18 mouse cellular contexts compared by ENCODE assay signal in genomic region chr13:99146355-99146871, GRCm38 (mm10). TPM values are rescaled to one million over a fixed set of nuclear protein-coding genes. Genes with fewer than 3 reads are reported as not detected.
DNase-seq lines count a peak whose midpoint lies in the region.
"Had no signal": no experiment of that assay in that cellular context is flagged by ENCODE, and none has a peak within 500 bp of the region (broad histone marks: within the 10 kb centered on the region; RNA-seq: fewer than 3 reads in every experiment).

No protein-coding gene starts in this region.

- H3K4me3 ChIP-seq in heart, embryonic 10.5 days: no peak overlapping the region
- H3K4me3 ChIP-seq: embryonic facial prominence, embryonic 10.5 days; lung, embryonic 15.5 days; megakaryocyte, embryonic 14.5 days; neural tube, embryonic 12.5 days had no signal

- peaks cover 17% of the 10 kb centered on the region; the same call in 1 of the 2 replicates for H3K27me3 ChIP-seq in heart, embryonic 10.5 days (ENCODE audit: insufficient read depth, poor library complexity, severe bottlenecking)
- H3K27me3 ChIP-seq: lung, embryonic 15.5 days; neural tube, embryonic 12.5 days had no signal

- no peaks in the 10 kb centered on the region for H3K36me3 ChIP-seq in heart, embryonic 10.5 days
- H3K36me3 ChIP-seq: embryonic facial prominence, embryonic 10.5 days; lung, embryonic 15.5 days; neural tube, embryonic 12.5 days had no signal

- WGBS in heart, embryonic 10.5 days: 77% methylated on average over 13 of the region's 13 CpGs

- no peak overlapping the region for H3K27ac ChIP-seq in heart, embryonic 10.5 days
- H3K27ac ChIP-seq: embryonic facial prominence, embryonic 10.5 days; hindbrain, embryonic 14.5 days; lung, embryonic 15.5 days; neural tube, embryonic 12.5 days had no signal

- peak; percentile 26 for DNase-seq in testis, postnatal 10 days (ENCODE audit: low spot score)
- DNase-seq in testis, postnatal 14 days (ENCODE audit: low spot score): no peak
- DNase-seq in frontal cortex, adult 2 months (ENCODE audit: extremely low spot score in 1 of 2, low spot score in 1 of 2): peak; percentile 79 to 86
- peak; percentile 74 to 79 for DNase-seq in left cerebral cortex, adult 9 months (ENCODE audit: low spot score in 2 of 2)
- DNase-seq in telencephalon, adult 2 months (ENCODE audit: low read depth, low spot score): peak; percentile 94
- no peak for DNase-seq in heart, embryonic 10.5 days (ENCODE audit: low spot score)
- DNase-seq in cerebellum, adult 9-11 months: no peak
- DNase-seq: adrenal gland, postnatal 36 days; cerebellum, postnatal 36 days; kidney, adult 18-20 months; kidney, postnatal 36 days; spleen, adult 18-20 months had no signal

- H3K4me1 ChIP-seq in heart, embryonic 10.5 days: peaks cover 10% of the 10 kb centered on the region; the same call in 1 of the 2 replicates
- H3K4me1 ChIP-seq: megakaryocyte, embryonic 14.5 days had no signal

- H3K9me3 ChIP-seq in heart, embryonic 10.5 days: no peaks in the 10 kb centered on the region
- H3K9me3 ChIP-seq: embryonic facial prominence, embryonic 10.5 days; lung, embryonic 15.5 days; megakaryocyte, embryonic 14.5 days; neural tube, embryonic 12.5 days had no signal

RNA-seq across cellular contexts. Expression of gene Zfp366, which starts 38.2 kb away (rescaled TPM):
- polyA plus RNA-seq in frontal cortex, adult 2 months (2012; rRNA removed): 3.1 and 3.7 TPM in 2 replicates
- polyA plus RNA-seq in heart, embryonic 10.5 days (2016; fragmentation: Nextera tagmentation; extraction: Ambion mirVana): 0.10 and 0.14 TPM in 2 replicates
- polyA plus RNA-seq: activated CD4-positive, CD25-positive, alpha-beta regulatory T cell, adult 4 months had no signal

Comparison
In these comparisons a context has a peak if more than half of its experiments do, and no peak if none do; other contexts are left out.
1. DNase-seq: peak in testis, postnatal 10 days (single experiment), frontal cortex, adult 2 months (2 of 2), left cerebral cortex, adult 9 months (2 of 2) and telencephalon, adult 2 months (single experiment); none in testis, postnatal 14 days (single experiment), heart, embryonic 10.5 days (single experiment) and cerebellum, adult 9-11 months (single experiment).